ENCODE assay signal across 11 mouse cellular contexts in the genomic region with DNA sequence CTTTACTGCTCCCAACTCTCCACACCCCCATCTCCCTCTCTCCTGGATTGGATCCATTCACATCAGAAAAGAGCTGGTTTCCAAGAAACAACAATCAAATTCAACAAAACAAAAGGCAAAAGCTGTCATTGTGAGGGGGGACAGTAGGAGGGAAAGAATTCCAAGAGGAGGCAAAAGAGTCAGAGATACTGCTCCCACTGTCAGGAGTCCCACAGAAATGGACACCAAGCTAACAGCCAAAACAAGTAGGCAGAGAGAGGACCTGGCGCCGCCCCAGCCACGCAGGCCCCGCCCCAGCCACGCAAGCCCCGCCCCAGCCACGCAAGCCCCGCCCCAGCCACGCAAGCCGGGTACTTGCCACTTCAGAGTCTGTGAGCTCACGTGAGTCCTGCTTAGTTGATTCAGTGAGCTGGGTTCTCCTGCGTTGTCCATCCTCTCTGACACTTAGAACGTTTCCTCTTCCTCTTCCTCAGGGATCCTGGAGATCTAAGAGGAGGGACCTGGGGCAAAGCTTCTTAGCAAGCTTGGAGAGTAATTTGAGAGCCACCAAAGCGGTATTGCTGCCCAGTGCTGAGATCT. TPM values are rescaled to one million over a fixed set of nuclear protein-coding genes. Genes with fewer than 3 reads are reported as not detected.
A peak's percentile ranks its signal among the peaks of the same experiment; 100 is the strongest.
DNase-seq lines count a peak whose midpoint lies in the region; ATAC-seq lines count a peak whose summit lies in the region.
"Had no signal": no experiment of that assay in that cellular context is flagged by ENCODE, and none has a peak within 500 bp of the region (broad histone marks: within the 10 kb centered on the region; RNA-seq: fewer than 3 reads in every experiment).

No protein-coding gene starts in this region.

- no peak overlapping the region for H3K4me3 ChIP-seq in intestine, embryonic 16.5 days (ENCODE audit: low read length)

- no peak overlapping the region for H3K27ac ChIP-seq in intestine, embryonic 16.5 days (ENCODE audit: low read length)

- no peaks in the 10 kb centered on the region for H3K9me3 ChIP-seq in intestine, embryonic 16.5 days (ENCODE audit: control insufficient read depth, low read length)

- intact Hi-C loops in gastrocnemius, postnatal 14 days (cut with DNase I; ENCODE audit: low total_unique reads) = no loop called here

- H3K27me3 ChIP-seq in intestine, embryonic 16.5 days (replicated peaks; ENCODE audit: control insufficient read depth, insufficient read depth, low read length) = no peaks in the 10 kb centered on the region

- peak; percentile 28 for DNase-seq in gastrocnemius, postnatal 14 days
- no peak for DNase-seq in gastrocnemius, adult 18-20 months (ENCODE audit: low spot score)
- DNase-seq in lung, postnatal 10 days = peak; percentile 32
- DNase-seq in thymus, postnatal 0 days (ENCODE audit: low spot score) = no peak
- no peak for DNase-seq in layer of hippocampus, postnatal 25 days (ENCODE audit: extremely low spot score in 1 of 2, low spot score in 1 of 2)
- no peak for DNase-seq in frontal cortex, postnatal 14 days (ENCODE audit: low spot score in 2 of 2)
- DNase-seq: cerebellum, adult 8-10 months had no signal

- H3K4me2 ChIP-seq in intestine, embryonic 16.5 days (ENCODE audit: low read depth, low read length) = no peak overlapping the region

- WGBS in intestine, embryonic 16.5 days = 48% methylated on average over 14 of the region's 14 CpGs

- no peak overlapping the region for H3K9ac ChIP-seq in intestine, embryonic 16.5 days (ENCODE audit: low read depth, low read length)

- peaks cover 8% of the 10 kb centered on the region; the same call in 1 of the 2 replicates for H3K4me1 ChIP-seq in intestine, embryonic 16.5 days (ENCODE audit: control insufficient read depth, insufficient read depth, low read length)

- peak; percentile 10 for ATAC-seq in activated CD4-positive, CD25-positive, alpha-beta regulatory T cell, adult 4 months
- ATAC-seq in intestine, embryonic 16.5 days = peak; percentile 48

- no peaks in the 10 kb centered on the region for H3K36me3 ChIP-seq in intestine, embryonic 16.5 days (ENCODE audit: control insufficient read depth, insufficient read depth, low read length)
- H3K36me3 ChIP-seq: G1E had no signal

RNA-seq across cellular contexts. Expression of a gene that starts 19.5 kb away (rescaled TPM):
- under 1 TPM in 1 of 2 experiments, not detected in 1; 0.27 TPM for total RNA-seq in gastrocnemius, postnatal 14 days (2021)
- total RNA-seq in gastrocnemius, adult 18-20 months (2021) = under 1 TPM in 1 of 2 experiments, not detected in 1; 0.24 TPM
- 1 to 10 TPM; 1.5 to 1.6 TPM for polyA plus RNA-seq in activated CD4-positive, CD25-positive, alpha-beta regulatory T cell, adult 4 months (2017; shearing (Covaris generic))
- 4.0 and 5.9 TPM in 2 replicates for polyA plus RNA-seq in intestine, embryonic 16.5 days (2015; fragmentation: Nextera tagmentation; extraction: Ambion mirVana)
- 6.0 and 6.1 TPM in 2 replicates for polyA plus RNA-seq in thymus, postnatal 0 days (2015; fragmentation: Nextera tagmentation; extraction: Ambion mirVana)
- total RNA-seq in layer of hippocampus, postnatal 25 days (2021) = 1 to 10 TPM; 3.6 to 4.5 TPM
- total RNA-seq: heart, adult 18-20 months had no signal

Comparison
In these comparisons a context has a peak if more than half of its experiments do, and no peak if none do; other contexts are left out.
1. DNase-seq: peak in gastrocnemius, postnatal 14 days (single experiment) and lung, postnatal 10 days (single experiment); none in gastrocnemius, adult 18-20 months (single experiment), thymus, postnatal 0 days (single experiment), layer of hippocampus, postnatal 25 days (0 of 2) and frontal cortex, postnatal 14 days (0 of 2).